Mouse (Mus musculus) adrenal gland, adult 18-20 months (tissue): Measurements from ENCODE around the gene Rnf150. TPM values are rescaled to one million over a fixed set of nuclear protein-coding genes. Genes with fewer than 3 reads are reported as not detected.

Experiments used
- DNase-seq, 2 experiments: peaks; one replicate each; pipeline ENCODE4 v3.0.0; 2021 to 2022; ENCODE audit warnings: low spot score in 2 of 2
- total RNA-seq, 2 experiments: library from RNA; stranded (reverse); gene quantifications; 1 replicate in 1 of 2; 2 replicates in 1 of 2; pipeline ENCODE4 v1.2.3; 2021

The Rnf150 gene
- total RNA-seq, 2 experiments from 2014 or later = 14.8 to 16.3 TPM

- DNase-seq = no peak
Measured at GRCm38 (mm10) chr8:83140068-83140467, 276.9 kb downstream of the Rnf150 start.

GRCm38 (mm10) chr8:83140701-83141111, 277.6 kb downstream of the Rnf150 start:
- DNase-seq = no peak

Other genes starting within 250 kb of the Rnf150 start
- 10 to 100 TPM; 35.4 to 43.4 TPM for gene Zfp330, start 89.2 kb upstream of the Rnf150 start, total RNA-seq